Mouse (Mus musculus): ENCODE data around the gene Avil. TPM values are rescaled to one million over a fixed set of nuclear protein-coding genes. Genes with fewer than 3 reads are reported as not detected.

Avil gene
- total RNA-seq (2021) = under 1 TPM; 0.16 to 0.20 TPM

- no peak for DNase-seq (ENCODE audit: low spot score in 2 of 2)
- intact Hi-C loops (cut with DNase I) = no loop called here
Measured at GRCm38 (mm10) chr10:127000529-127000928, at the start of gene Avil. TSS of gene Avil (plus strand) at chr10:127000709.

DNA sequence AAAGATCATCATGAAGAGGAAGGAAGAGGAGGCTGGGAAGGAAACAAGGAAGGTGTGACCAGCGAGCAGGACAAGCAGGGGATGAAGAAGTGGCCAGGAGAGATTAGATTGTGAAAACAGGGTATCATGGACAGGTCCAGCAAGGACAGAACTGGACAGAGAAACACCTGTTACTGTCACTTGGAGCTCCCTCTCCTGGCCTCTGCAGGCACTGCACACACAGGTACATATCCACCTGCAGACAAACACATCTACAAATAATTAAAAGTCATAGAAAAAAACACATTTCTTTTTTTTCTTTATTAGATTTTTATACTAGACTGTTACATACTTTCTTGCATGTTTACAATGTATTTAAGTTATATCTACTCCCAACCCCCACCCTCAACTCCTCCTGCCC, 48.1 kb upstream of the Avil start:
- intact Hi-C loops (cut with DNase I) = no loop called here
- DNase-seq (ENCODE audit: low spot score in 2 of 2) = no peak

DNA sequence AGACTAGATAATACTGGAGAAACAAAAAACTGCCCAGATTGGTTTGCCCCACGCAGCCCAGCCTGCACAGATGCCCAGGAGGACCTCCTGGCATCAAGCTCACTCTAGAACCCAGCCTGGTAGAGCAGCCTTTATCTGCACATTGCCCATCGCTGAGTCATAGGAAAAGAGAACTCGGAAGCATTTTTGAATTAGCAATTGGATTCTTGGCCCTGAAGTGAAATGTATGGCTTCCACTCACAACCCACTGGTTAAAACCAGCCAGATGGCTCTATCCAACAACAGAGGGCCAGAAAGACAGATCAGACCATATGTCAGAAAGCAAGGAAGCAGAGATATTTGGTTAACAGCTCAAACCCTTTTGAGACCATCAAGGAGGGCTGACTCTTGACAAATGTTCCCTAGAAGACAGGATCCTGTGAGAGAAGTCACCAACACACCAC, 47.5 kb upstream of the Avil start:
- DNase-seq (ENCODE audit: low spot score in 2 of 2) = peak; percentile 47 to 74
- intact Hi-C loops (cut with DNase I) = no loop called here

- DNase-seq (ENCODE audit: low spot score in 2 of 2) = peak in 1 of 2 experiments; percentile 54
- intact Hi-C loops (cut with DNase I) = loop anchor here (1.0 to 2.0 kb wide), 2 partner anchors 22 kb away; partner anchors contain the start of gene Ctdsp2
Measured at GRCm38 (mm10) chr10:126956692-126957358, 43.7 kb upstream of the Avil start.

- DNase-seq (ENCODE audit: low spot score in 2 of 2) = peak; percentile 63 to 75
- intact Hi-C loops (cut with DNase I) = loop anchor here (1.0 to 2.0 kb wide), 2 partner anchors 21 to 22 kb away; partner anchors contain the start of gene Ctdsp2
Measured at GRCm38 (mm10) chr10:126957359-126958107, 43.0 kb upstream of the Avil start.

DNA sequence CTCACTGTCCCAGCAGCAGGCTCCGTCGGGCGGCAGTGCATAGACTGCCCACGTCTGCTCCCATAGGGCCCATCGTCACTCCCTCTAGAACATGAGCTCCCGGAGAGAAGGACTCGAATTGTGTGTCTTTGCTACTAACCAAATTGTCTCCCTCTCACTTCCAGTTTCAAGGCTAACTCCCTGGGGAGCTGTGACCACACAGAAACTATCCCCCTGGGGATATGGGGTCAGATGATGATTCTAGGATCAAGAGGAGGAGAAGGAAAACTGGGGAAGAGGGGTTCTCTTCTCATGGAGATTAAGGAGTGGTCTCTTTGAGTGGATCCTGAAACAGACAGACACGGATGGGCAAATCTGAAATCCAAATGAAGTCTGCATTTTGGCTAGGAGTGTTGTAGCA, 40.0 kb upstream of the Avil start:
- intact Hi-C loops (cut with DNase I) = no loop called here
- DNase-seq (ENCODE audit: low spot score in 2 of 2) = no peak

- intact Hi-C loops (cut with DNase I) = no loop called here
- DNase-seq (ENCODE audit: low spot score in 2 of 2) = peak in 1 of 2 experiments; percentile 39
Measured at GRCm38 (mm10) chr10:126961757-126962156, 38.8 kb upstream of the Avil start.

DNA sequence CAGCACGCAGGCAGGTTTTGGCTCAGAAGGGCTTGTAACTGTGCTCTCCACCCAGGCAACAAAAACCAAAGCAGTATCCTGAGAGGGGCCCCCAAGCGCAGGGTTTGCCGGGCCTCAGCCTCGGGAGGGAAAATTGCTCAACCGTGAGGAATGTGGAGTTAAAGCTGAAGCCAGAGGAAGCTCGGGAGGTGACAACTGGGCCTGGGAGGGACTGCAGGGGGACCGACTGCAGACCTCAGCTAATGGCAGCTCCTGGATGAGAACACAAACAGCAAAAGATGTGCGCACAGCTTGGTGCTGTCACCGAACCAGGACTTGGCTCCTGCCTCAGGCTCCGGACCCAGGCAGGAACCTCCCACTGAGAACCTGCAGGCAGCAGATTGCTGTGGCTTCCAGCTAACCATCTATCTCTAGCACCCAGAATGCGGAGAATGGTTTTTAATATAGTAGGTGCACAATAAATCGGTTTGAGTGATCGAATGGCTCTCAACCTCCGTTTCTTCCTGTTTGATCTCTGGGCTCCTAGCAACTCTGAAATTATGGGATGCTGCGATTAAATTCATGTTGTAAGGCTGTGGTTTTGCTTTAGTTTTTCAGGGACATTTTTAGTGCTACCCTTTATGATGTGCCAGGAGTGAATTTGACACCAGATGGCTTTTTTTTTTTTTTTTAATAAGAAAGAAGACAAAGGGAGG, 38.1 kb upstream of the Avil start:
- peak in 1 of 2 experiments; percentile 59 for DNase-seq (ENCODE audit: low spot score in 2 of 2)

DNA sequence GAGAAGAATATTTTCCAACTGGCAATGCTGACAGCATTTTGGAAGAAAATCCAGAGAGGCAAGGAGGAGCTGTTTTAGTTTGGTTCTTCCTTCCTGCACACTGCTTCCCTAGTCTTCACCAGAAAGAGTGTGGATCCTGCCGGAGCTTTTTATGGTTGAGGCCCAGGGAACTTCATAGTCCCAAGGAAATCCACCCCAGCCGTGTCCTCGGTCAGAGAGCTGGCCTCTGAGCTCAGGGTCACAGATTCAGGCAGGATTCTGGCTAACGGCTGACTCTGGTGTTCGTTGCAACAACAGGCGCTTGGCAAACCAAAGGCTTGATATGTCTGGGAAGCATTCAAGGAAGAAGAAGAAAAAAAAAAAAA, 37.6 kb upstream of the Avil start:
- intact Hi-C loops (cut with DNase I) = no loop called here
- DNase-seq (ENCODE audit: low spot score in 2 of 2) = peak in 1 of 2 experiments; percentile 20

More for the DNA sequence above, 38.1 kb upstream of the Avil start:
- intact Hi-C loops (cut with DNase I) = no loop called here

GRCm38 (mm10) chr10:126963821-126964220, 36.7 kb upstream of the Avil start:
- no peak for DNase-seq (ENCODE audit: low spot score in 2 of 2)
- intact Hi-C loops (cut with DNase I) = no loop called here

DNA sequence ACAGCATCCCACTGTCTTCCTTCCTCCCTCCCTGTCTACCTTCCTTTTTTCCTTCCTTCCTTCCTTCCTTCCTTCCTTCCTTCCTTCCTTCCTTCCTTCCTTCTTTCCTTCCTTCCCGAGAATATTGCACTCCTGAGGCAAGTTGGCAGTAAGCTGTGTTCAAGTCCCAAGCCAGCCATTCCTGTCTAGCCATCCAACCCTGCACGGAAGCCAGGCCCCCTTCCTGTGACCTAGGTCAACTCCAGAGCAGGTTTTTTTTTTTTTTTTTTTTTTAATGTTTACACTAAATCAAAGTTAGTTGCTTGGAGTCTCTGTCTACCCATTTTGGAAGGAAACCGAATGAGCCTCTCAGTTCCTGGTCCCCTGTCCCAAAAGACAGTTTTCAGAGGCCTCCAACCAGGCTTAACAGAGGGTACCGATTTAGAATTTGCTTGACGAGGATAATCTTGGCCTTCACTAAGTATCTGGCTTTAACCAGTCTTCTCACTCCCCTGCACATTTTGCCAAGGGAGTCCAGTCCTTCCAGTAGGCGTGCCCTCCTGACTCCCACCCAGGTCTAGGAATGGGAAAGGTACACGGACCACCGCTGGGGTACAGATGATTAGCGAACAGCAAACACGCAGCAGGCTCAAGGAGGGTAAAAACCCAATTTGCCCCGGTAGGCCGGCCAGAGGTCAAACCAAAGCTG, 29.0 kb upstream of the Avil start:
- intact Hi-C loops (cut with DNase I) = no loop called here
- no peak for DNase-seq (ENCODE audit: low spot score in 2 of 2)

DNA sequence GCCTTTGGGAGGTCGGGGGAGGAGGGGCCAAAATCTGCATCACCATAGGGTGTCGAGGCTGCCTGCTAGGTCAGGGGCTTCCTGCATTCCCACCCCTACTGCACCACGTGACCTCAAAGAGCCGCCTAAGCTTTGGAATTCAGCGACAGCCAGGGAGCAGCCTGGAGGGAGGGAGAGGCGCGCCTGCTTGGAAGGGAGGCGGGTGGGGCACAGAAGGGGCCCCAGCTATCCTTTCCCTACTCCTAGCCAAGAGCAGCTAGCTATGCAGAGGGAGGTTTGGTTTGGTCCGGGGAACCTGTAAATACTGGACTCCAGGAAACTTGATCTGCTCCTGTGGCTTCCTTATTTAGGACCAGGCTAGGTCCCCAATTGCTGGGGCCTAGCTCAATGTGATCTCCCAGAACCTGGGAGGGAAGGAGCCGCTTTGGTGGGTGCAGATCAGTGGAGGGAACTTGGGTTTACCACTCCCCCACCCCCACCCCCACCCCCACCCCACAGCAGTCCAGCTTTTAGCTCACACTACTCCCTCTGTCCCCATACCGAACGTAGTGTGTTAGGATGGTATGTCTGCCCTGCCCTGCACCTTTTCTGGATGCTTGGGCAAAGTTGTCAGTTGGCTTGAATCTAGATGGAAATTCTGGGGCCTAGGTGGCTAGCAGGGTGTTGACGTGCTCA, 28.3 kb upstream of the Avil start:
- intact Hi-C loops (cut with DNase I) = no loop called here
- DNase-seq (ENCODE audit: low spot score in 2 of 2) = no peak

DNA sequence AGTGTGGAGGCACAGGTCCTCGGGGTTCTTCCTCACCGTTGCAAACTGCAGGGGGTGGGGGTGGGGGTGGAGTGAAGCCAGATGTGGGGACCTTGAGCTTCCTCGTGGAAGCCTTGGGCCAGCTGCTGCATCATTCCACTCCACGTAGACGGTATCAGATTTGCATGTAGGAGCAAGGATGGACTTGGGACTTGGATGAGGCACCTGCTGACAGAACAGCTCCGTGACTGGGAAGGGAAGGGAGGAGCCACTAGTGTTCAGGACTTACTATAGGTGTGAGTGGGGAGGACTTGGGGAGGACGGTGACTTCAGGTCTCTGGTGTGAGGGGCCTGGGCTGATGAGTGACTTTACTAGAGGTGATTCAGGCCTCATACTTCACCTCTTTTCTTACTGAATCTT, 27.5 kb upstream of the Avil start:
- intact Hi-C loops (cut with DNase I) = no loop called here
- DNase-seq (ENCODE audit: low spot score in 2 of 2) = no peak

DNA sequence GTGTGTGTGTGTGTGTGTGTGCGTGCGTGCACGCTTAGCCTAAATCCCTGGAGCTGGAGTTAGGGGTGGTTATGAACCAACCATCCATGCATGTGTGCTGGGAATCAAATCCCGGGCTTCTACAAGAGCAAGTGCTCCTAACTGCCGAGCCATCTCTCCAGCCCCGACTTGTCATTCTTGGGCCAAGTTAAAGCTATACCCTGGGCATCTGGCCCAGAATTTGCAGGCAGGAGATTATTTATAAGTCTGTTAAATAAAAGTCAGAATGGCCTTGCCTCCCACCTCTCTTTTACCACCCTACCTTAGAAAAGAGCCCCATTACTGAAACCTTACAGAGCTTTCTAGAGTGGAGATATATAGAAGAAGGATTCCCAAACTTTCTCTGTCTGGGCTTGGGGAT, 24.8 kb upstream of the Avil start:
- intact Hi-C loops (cut with DNase I) = no loop called here
- DNase-seq (ENCODE audit: low spot score in 2 of 2) = no peak

- intact Hi-C loops (cut with DNase I) = no loop called here
- DNase-seq (ENCODE audit: low spot score in 2 of 2) = no peak
Measured at GRCm38 (mm10) chr10:126977076-126977475, 23.4 kb upstream of the Avil start.

GRCm38 (mm10) chr10:126978277-126978994, 22.1 kb upstream of the Avil start, which contains the start of gene Ctdsp2:
TSS of gene Ctdsp2 (plus strand) at chr10:126978717.
- peak; percentile 99 for DNase-seq (ENCODE audit: low spot score in 2 of 2)
- intact Hi-C loops (cut with DNase I) = loop anchor here (1.0 to 2.0 kb wide), 2 partner anchors 22 to 50 kb away; no protein-coding TSS in a partner anchor

DNA sequence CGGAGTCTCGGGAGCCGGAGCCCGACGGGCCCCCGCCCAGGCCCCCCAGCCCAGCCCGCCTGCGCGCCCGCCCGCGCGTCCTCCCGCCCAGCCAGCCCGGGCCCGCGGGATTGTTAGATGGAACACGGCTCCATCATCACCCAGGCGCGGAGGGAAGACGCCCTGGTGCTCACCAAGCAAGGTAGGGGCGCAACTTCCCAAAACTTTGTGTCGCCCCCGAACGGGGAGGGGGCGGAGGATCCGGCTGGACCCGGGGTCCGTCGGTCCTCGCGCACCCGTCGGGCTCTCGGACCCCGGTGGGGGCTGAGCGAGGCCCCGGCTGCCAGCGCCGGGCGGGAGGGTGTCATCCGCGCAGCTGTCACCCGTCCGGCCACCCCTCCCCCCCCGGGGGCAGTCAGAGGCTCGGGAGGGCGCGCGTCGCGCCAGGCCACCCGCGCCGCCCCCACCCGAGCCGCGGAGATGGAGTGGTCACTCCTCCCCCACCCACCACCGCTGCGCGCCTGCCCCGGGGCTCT, 21.3 kb upstream of the Avil start:
- peak; percentile 48 to 61 for DNase-seq (ENCODE audit: low spot score in 2 of 2)
- intact Hi-C loops (cut with DNase I) = loop anchor here (2.0 kb wide), 1 partner anchor 22 kb away; no protein-coding TSS in a partner anchor

DNA sequence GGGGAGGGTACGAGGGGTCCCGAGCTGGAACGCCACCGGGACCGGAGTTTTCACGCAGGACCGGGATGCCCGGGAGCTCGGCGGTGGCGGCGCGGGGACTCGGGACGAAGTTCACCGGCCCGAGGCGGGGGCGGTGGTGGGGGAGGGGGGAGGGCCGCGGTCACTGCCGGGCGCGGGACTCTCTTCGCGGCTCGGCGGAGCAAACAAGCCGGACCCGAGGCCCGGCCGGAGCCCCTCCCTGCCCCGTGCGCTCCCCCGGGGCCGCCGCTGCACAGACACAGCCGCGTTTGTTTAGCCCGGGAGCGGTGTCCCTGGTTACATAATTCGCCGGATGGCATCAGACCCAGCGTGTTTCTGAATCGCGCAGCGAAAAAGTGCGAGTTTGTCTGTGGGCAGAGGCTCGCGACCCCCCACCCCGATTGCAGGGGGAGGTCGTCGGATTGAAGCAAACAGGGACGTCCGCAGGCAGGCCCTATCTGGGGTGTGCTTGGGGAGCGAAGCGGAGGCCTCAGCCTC, 20.8 kb upstream of the Avil start:
- intact Hi-C loops (cut with DNase I) = loop anchor here (2.0 to 5.0 kb wide), 2 partner anchors 23 to 53 kb away; partner anchors contain the start of gene Tsfm

More for the DNA sequence above, 20.8 kb upstream of the Avil start:
- DNase-seq (ENCODE audit: low spot score in 2 of 2) = peak; percentile 60 to 65

Data from left cerebral cortex, postnatal 36 days (tissue).